ENCODE assay signal across 8 mouse cellular contexts in genomic region chr19:6046294-6047153, GRCm38 (mm10). TPM values are rescaled to one million over a fixed set of nuclear protein-coding genes. Genes with fewer than 3 reads are reported as not detected.
A peak's percentile ranks its signal among the peaks of the same experiment; 100 is the strongest.
DNase-seq lines count a peak whose midpoint lies in the region; ATAC-seq and TF ChIP-seq lines count a peak whose summit lies in the region.

Gene Syvn1 (plus strand): TSS chr19:6046576.

- peak within 1 kb of the TSS; percentile 85 for H3K4me3 ChIP-seq in bone marrow macrophage, adult 2 months (ENCODE audit: insufficient read depth, low read length)
- H3K4me3 ChIP-seq in embryonic fibroblast, embryonic 13.5 days (ENCODE audit: insufficient read depth, low read length) = peak within 1 kb of the TSS; percentile 63
- peak within 1 kb of the TSS; percentile 95 for H3K4me3 ChIP-seq in kidney, embryonic 14.5 days (ENCODE audit: low read length)
- H3K4me3 ChIP-seq in limb, embryonic 15.5 days = peak within 1 kb of the TSS; percentile 97

- TF ChIP-seq CTCF in bone marrow macrophage, adult 2 months (IDR thresholded peaks at IDR 0.05; ENCODE audit: low read depth, low read length) = no peak
- no peak for TF ChIP-seq CTCF in embryonic fibroblast, embryonic 13.5 days (IDR thresholded peaks at IDR 0.05; ENCODE audit: borderline replicate concordance, insufficient read depth, low read length)

- peak; percentile 85 for ATAC-seq in kidney, embryonic 14.5 days (ENCODE audit: low FRiP score, low TSS enrichment)
- peak; percentile 90 for ATAC-seq in limb, embryonic 15.5 days (ENCODE audit: insufficient number of reproducible peaks, low FRiP score, low TSS enrichment, low read depth)

- DNase-seq in 416B (ENCODE audit: low read depth) = peak; percentile 98
- DNase-seq in heart, adult 9 months (ENCODE audit: low spot score in 2 of 2) = peak; percentile 95 to 98
- DNase-seq in monocyte, adult 2 months (ENCODE audit: low read depth in 1 of 2, low spot score in 2 of 2) = peak; percentile 69 to 85
- peak; percentile 92 to 94 for DNase-seq in spleen, postnatal 36 days (ENCODE audit: low spot score in 2 of 2)

- under 1% methylated on average over 65 of the region's 65 CpGs for WGBS in kidney, embryonic 14.5 days
- under 1% methylated on average over 65 of the region's 65 CpGs for WGBS in limb, embryonic 15.5 days

- H3K36me3 ChIP-seq in kidney, embryonic 14.5 days (ENCODE audit: control insufficient read depth, insufficient read depth, low read length) = peaks cover 37% of the 10 kb centered on the region
- peaks cover 39% of the 10 kb centered on the region for H3K36me3 ChIP-seq in limb, embryonic 15.5 days

- no peaks in the 10 kb centered on the region for H3K27me3 ChIP-seq in kidney, embryonic 14.5 days (ENCODE audit: control insufficient read depth, insufficient read depth, low read length)
- no peaks in the 10 kb centered on the region for H3K27me3 ChIP-seq in limb, embryonic 15.5 days

- H3K4me2 ChIP-seq in kidney, embryonic 14.5 days (replicated peaks; ENCODE audit: low read depth, low read length) = peak within 1 kb of the TSS; percentile 93
- peak within 1 kb of the TSS; percentile 81 for H3K4me2 ChIP-seq in limb, embryonic 15.5 days

- no peaks in the 10 kb centered on the region for H3K9me3 ChIP-seq in kidney, embryonic 14.5 days (ENCODE audit: control insufficient read depth, low read length)
- H3K9me3 ChIP-seq in limb, embryonic 15.5 days = no peaks in the 10 kb centered on the region

- H3K27ac ChIP-seq in bone marrow macrophage, adult 2 months (ENCODE audit: insufficient read depth, low read depth, low read length) = peak within 1 kb of the TSS; percentile 97
- peak within 1 kb of the TSS; percentile 96 for H3K27ac ChIP-seq in embryonic fibroblast, embryonic 13.5 days (ENCODE audit: insufficient read depth, low read length)
- peak within 1 kb of the TSS; percentile 99 for H3K27ac ChIP-seq in kidney, embryonic 14.5 days (ENCODE audit: low read depth, low read length)
- H3K27ac ChIP-seq in limb, embryonic 15.5 days = peak within 1 kb of the TSS; percentile 99

- peak within 1 kb of the TSS; percentile 89 for H3K9ac ChIP-seq in kidney, embryonic 14.5 days (ENCODE audit: low read depth, low read length)
- peak within 1 kb of the TSS; percentile 82 for H3K9ac ChIP-seq in limb, embryonic 15.5 days

- H3K4me1 ChIP-seq in bone marrow macrophage, adult 2 months (ENCODE audit: control insufficient read depth, insufficient read depth, low read length) = peaks cover 13% of the 10 kb centered on the region
- H3K4me1 ChIP-seq in embryonic fibroblast, embryonic 13.5 days (ENCODE audit: control insufficient read depth, insufficient read depth, low read length) = no peaks in the 10 kb centered on the region
- peaks cover 12% of the 10 kb centered on the region for H3K4me1 ChIP-seq in kidney, embryonic 14.5 days (ENCODE audit: control insufficient read depth, insufficient read depth, low read length)
- H3K4me1 ChIP-seq in limb, embryonic 15.5 days = peaks cover 23% of the 10 kb centered on the region

- TF ChIP-seq POLR2A in bone marrow macrophage, adult 2 months (IDR thresholded peaks at IDR 0.05; ENCODE audit: borderline replicate concordance, low read depth, low read length) = no peak
- TF ChIP-seq POLR2A in embryonic fibroblast, embryonic 13.5 days (IDR thresholded peaks at IDR 0.05; ENCODE audit: low read depth, low read length) = peak; percentile 74

RNA-seq across cellular contexts. Expression of gene Syvn1, which starts in this region (rescaled TPM):
- polyA plus RNA-seq in bone marrow macrophage, adult 2 months (2012; ENCODE audit: insufficient read depth, insufficient read length, missing spikeins) = 31.1 and 33.7 TPM in 2 replicates
- polyA plus RNA-seq in embryonic fibroblast, embryonic 13.5 days (2011; ENCODE audit: insufficient read length, low read depth, missing spikeins) = 36.8 and 40.3 TPM in 2 replicates
- polyA plus RNA-seq in kidney, embryonic 14.5 days (2014; fragmentation: Nextera tagmentation; extraction: Ambion mirVana) = 23.5 and 32.8 TPM in 2 replicates
- polyA plus RNA-seq in limb, embryonic 15.5 days (2015; fragmentation: Nextera tagmentation; extraction: Ambion mirVana) = 34.1 and 34.5 TPM in 2 replicates

Comparison
In these comparisons a context has a peak if more than half of its experiments do, and no peak if none do; other contexts are left out.
1. Peak in every context shown above with its lines: DNase-seq, ATAC-seq, H3K4me3 ChIP-seq and H3K27ac ChIP-seq.